Mouse (Mus musculus) ovary, postnatal 14 days (tissue): Measurements from ENCODE around the gene Pdzrn4.
"Not testable (repeated sequence)": the region's sequence is repeated elsewhere in the genome, so short reads cannot be mapped to it uniquely, and the experiment has no call there.

Source experiments
- DNase-seq: peaks from one replicate; pipeline ENCODE4 v3.0.0; 2022; ENCODE audit warnings: low spot score

Pdzrn4 gene

GRCm38 (mm10) chr15:92396770-92397608 lies at the start of gene Pdzrn4:
Gene Pdzrn4 (plus strand): TSS chr15:92396881.
- DNase-seq, result peak; percentile 2

- DNase-seq, result no peak
Measured at GRCm38 (mm10) chr15:92347426-92347825, 49.3 kb upstream of the Pdzrn4 start.

- no peak for DNase-seq
Measured at GRCm38 (mm10) chr15:92347902-92348301, 48.8 kb upstream of the Pdzrn4 start.

- not testable (repeated sequence) for DNase-seq
Measured at GRCm38 (mm10) chr15:92348453-92348852, 48.2 kb upstream of the Pdzrn4 start.

DNA sequence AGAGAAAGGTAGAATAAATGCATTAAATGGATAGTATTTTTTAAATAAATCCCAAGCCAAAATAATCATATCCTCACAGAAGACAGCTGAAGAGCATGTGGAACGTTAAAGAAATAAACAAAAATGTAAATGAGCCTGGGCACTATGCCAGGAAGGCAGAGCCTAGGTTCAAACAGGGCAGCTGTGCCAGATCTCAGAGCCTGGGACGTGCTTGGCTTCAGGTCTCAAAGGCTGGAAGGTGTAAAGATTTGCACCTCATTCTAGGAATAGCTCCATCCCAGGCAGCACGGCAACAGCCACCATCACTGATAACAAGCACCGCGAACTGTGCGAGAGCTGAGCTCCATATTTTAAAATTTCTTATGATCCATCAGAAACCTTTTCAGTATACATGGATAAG lies 32.5 kb upstream of the Pdzrn4 start:
- DNase-seq, result no peak

GRCm38 (mm10) chr15:92364592-92364991 lies 32.1 kb upstream of the Pdzrn4 start:
- DNase-seq, result no peak

GRCm38 (mm10) chr15:92394811-92395210 lies 1.9 kb upstream of the Pdzrn4 start:
- DNase-seq, result no peak

GRCm38 (mm10) chr15:92398747-92399146 lies 2.1 kb downstream of the Pdzrn4 start:
- no peak for DNase-seq

GRCm38 (mm10) chr15:92399278-92399677 lies 2.6 kb downstream of the Pdzrn4 start:
- no peak for DNase-seq

GRCm38 (mm10) chr15:92401554-92401953 lies 4.9 kb downstream of the Pdzrn4 start:
- no peak for DNase-seq

GRCm38 (mm10) chr15:92415323-92415722 lies 18.6 kb downstream of the Pdzrn4 start:
- no peak for DNase-seq

DNA sequence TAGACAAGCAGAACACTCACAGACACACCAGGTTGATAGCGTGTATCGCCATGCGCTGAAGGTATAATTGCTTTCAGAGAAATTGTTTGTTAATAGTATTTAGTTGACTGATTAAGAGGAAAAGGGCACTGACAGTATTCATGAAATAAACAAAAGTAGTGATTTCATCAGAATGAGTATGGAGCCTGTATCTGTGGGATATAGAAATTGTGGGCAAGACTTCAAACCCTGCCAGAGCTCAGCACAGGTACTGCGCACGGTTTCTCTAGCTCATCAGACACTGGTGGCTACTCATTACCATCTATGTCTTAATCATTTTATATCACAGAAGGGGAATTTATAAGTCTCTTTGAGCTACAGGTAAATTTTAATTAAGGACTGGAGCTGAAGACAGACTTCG lies 19.5 kb downstream of the Pdzrn4 start:
- no peak for DNase-seq

DNA sequence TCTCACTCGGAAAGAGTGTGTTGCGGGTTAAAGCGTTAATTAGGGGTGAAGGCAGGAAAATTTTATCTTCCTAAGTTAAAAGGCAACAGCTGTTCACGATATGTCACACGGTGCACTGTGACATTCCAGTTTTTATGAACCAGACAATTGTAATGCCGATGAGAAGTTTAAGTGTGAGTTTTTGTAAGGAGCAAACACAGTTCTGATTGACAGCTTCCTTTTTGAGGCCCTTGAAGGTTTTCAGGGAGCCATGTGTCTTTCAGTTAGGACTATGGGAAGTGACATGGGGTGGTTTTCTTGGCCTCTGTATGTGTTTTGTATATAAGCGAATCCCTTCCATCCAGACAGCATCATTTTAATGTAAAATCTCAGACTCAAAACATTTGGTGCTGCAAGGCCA lies 20.0 kb downstream of the Pdzrn4 start:
- DNase-seq, result no peak

DNA sequence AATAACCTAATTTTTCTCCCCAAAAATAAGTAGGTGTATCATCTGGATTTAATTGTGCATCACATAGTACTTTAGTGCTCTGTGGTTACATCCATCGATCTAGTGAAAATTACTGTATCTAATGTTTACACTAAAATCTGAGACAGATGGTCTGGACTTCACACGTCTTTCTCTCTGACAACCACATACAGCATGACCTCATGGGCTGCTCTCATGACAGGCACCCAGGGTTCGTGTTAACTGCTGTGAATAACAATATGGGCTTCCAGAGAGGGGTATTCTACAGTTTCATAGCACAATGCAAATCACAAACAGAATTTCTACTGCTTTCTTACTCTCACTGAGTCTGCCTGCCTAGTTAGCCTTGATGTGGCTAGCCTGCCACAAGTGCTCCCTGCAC lies 20.4 kb downstream of the Pdzrn4 start:
- no peak for DNase-seq

- no peak for DNase-seq
Measured at GRCm38 (mm10) chr15:92434605-92435004, 37.9 kb downstream of the Pdzrn4 start.

- DNase-seq, result no peak
Measured at GRCm38 (mm10) chr15:92435306-92435705, 38.6 kb downstream of the Pdzrn4 start.

DNA sequence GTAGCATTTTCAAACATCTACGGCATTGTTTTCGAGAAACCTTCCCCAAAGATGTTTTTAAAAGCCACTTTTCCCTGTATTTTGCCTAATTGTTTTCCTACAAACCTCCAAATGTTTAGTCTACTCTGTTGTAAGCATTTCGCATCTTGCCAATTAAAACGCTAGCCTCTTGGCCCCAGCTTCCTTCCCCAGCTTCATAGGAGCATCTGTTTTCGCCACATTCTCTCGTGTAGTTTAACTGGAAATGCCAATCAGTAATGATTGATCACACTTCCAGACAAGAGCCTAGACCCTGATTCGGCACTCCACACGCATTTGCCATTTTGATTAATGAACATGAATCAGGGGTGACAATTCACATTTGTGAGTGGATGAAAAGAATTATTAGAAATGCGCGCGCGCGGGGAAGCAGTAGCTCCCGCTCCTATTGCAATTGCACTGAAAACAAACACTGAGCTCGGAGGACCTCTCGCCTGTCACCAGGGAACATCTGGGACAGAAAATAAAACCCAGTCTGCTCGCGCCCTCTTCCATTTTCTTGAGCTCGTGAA lies 45.0 kb downstream of the Pdzrn4 start:
- DNase-seq, result no peak

DNA sequence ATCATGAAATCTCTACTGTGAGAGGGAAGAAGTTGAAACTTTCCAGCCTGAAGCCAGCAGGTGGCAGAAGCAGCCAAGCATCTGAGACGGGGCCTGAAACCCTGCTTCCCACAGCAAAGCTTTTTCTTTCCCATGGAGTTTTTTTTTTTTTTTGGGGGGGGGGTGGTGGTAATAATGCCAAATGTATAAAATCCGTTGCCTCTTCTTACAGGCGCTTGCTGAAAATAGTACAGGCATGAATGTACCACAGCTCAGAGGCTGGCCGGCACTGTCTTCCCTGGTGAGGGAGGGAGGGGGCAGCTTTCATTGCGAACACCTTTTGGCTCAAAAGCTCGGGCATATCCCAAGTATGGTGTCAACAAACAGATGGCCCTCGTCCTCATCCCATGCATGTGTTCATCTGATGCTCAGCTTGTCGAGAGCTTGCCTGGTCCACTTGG lies 51.0 kb downstream of the Pdzrn4 start:
- DNase-seq, result peak; percentile 1

GRCm38 (mm10) chr15:92449112-92449511 lies 52.4 kb downstream of the Pdzrn4 start:
- DNase-seq, result no peak

- no peak for DNase-seq
Measured at GRCm38 (mm10) chr15:92452620-92453019, 55.9 kb downstream of the Pdzrn4 start.

GRCm38 (mm10) chr15:92482198-92482597 lies 85.5 kb downstream of the Pdzrn4 start:
- DNase-seq, result no peak

GRCm38 (mm10) chr15:92491376-92491775 lies 94.7 kb downstream of the Pdzrn4 start:
- DNase-seq, result no peak

DNA sequence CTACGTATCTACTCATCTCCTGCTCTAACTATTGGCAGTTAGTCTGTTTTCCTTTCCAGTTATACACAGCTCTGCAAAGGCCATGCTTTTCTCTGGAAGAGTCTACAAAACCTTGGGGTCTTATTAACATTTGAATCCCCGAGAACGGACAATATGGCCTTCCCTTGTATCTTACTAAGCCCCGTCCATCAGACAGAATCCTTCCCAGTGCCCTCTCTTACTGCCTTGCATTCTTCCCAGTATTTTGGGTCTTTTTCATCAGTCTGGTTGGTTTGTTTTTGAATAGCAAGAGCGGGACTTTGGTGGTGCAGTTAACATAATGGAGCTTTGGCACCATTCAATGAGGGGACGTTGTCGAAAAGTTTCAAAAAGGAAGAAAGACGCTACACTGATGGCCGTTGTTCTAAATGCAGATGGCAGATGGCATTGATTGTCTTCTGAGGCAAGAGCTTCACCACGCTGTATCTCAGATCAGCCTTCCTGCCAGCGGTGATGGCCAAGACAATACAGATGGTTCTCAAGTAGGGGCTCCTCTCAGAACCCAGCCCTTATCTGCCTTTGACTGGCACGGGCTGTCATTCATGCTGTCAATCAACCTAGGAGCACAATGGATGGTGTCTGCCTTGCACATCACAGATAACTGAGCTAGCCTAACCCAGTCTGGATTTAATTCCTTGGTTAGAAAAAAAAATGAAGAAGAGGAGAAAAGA lies 98.9 kb downstream of the Pdzrn4 start:
- no peak for DNase-seq
